Mouse (Mus musculus) liver, postnatal 0 days (tissue): ENCODE measurements at regions not wholly inside any gene's neighbourhood (a gene's known extent, or its start where the extent isn't known, plus 50 kb on each side); places are given as distances from the start of the nearest gene placed in this dataset.

ENCODE experiments used
- CTCF ChIP-seq: sonication (generic); IDR thresholded peaks from 2 replicates; pipeline ENCODE4 v1.5.1; 2016; ENCODE audit warnings: antibody characterized with exemption, low read depth
- EP300 ChIP-seq: IDR thresholded peaks from 2 replicates; pipeline ENCODE4 v1.6.1; 2016; ENCODE audit warnings: antibody characterized with exemption, low read depth, mild to moderate bottlenecking

- no peak for TF ChIP-seq EP300
- TF ChIP-seq CTCF: no peak
These were observed 57.9 kb downstream of the Sox9 start for GRCm38 (mm10) chr11:112839721-112840494.
